Mouse (Mus musculus) neural tube, embryonic 11.5 days (tissue): ENCODE measurements around the gene Pcnp. TPM values are rescaled to one million over a fixed set of nuclear protein-coding genes. Genes with fewer than 3 reads are reported as not detected.
"Not testable (repeated sequence)": the region's sequence is repeated elsewhere in the genome, so short reads cannot be mapped to it uniquely, and the experiment has no call there.

Experiments
- ATAC-seq: fragments of 200-750 bp; cut with Nextera tagmentation; 2 replicates; pipeline ENCODE4 v1.8.0; 2017; ENCODE audit warnings: moderate number of reproducible peaks, mild to moderate bottlenecking, moderate TSS enrichment, moderate library complexity; ENCODE audit not compliant: insufficient read depth, low FRiP score, low TSS enrichment
- DNase-seq: peaks from one replicate; pipeline ENCODE4 v3.0.0-alpha.2; 2015; ENCODE audit warnings: low spot score
- H3K27ac ChIP-seq: fragments of 300-500 bp; sonication (generic); 2 replicates; pipeline ENCODE4 v1.5.1; 2014; ENCODE audit warnings: low read depth, mild to moderate bottlenecking, low read length
- H3K27me3 ChIP-seq: fragments of 300-500 bp; sonication (generic); 2 replicates; pipeline ENCODE4 v1.6.1; 2014; ENCODE audit warnings: mild to moderate bottlenecking, low read length, mixed read lengths; ENCODE audit not compliant: control insufficient read depth, insufficient read depth
- H3K36me3 ChIP-seq: fragments of 300-500 bp; sonication (generic); 2 replicates; pipeline ENCODE4 v1.6.1; 2014; ENCODE audit warnings: mild to moderate bottlenecking, low read length, moderate library complexity, mixed read lengths; ENCODE audit not compliant: control insufficient read depth, insufficient read depth
- H3K4me1 ChIP-seq: fragments of 300-500 bp; sonication (generic); 2 replicates; pipeline ENCODE4 v1.6.1; 2014; ENCODE audit warnings: low read length, mixed read lengths; ENCODE audit not compliant: control insufficient read depth, insufficient read depth
- H3K4me2 ChIP-seq: fragments of 300-500 bp; sonication (generic); 2 replicates; pipeline ENCODE4 v1.6.1; 2014; ENCODE audit warnings: low read depth, mild to moderate bottlenecking, moderate library complexity
- H3K4me3 ChIP-seq: fragments of 300-500 bp; sonication (generic); 2 replicates; pipeline ENCODE4 v1.5.1; 2014; ENCODE audit warnings: low read depth, low read length
- H3K9ac ChIP-seq: fragments of 300-500 bp; sonication (generic); 2 replicates; pipeline ENCODE4 v1.6.1; 2014; ENCODE audit warnings: mild to moderate bottlenecking, low read length
- H3K9me3 ChIP-seq: fragments of 300-500 bp; sonication (generic); 2 replicates; pipeline ENCODE4 v1.6.1; 2016; ENCODE audit warnings: low read length; ENCODE audit not compliant: control insufficient read depth
- WGBS: fragments of 180-500 bp; shearing (Covaris S2); extraction: QIAGEN DNeasy Blood & Tissue Kit; methylation state at CpG from one replicate; pipeline ENCODE4 v1.1.7; 2014; 5-methylcytosine and 5-hydroxymethylcytosine counted together
- polyA plus RNA-seq: library from polyadenylated mRNA; unstranded; fragments of >200 nt; fragmentation: Nextera tagmentation; extraction: Ambion mirVana; gene quantifications from 2 replicates; pipeline ENCODE4 v1.2.1, GENCODE M21; 2014

Pcnp gene
- polyA plus RNA-seq, 1 experiment from 2014 or later: 312 TPM

- H3K9me3 ChIP-seq, H3K36me3 ChIP-seq, H3K4me3 ChIP-seq, DNase-seq, ATAC-seq, H3K4me1 ChIP-seq, H3K9ac ChIP-seq, H3K4me2 ChIP-seq, H3K27me3 ChIP-seq, H3K27ac ChIP-seq: not testable (repeated sequence)
- WGBS: no CpG with 5 or more reads among the region's 4 CpGs
Measured at GRCm38 (mm10) chr16:56048038-56048437, 18.5 kb upstream of the Pcnp start, which contains the start of gene Senp7. Gene Senp7 (plus strand): TSS chr16:56048338.

DNA sequence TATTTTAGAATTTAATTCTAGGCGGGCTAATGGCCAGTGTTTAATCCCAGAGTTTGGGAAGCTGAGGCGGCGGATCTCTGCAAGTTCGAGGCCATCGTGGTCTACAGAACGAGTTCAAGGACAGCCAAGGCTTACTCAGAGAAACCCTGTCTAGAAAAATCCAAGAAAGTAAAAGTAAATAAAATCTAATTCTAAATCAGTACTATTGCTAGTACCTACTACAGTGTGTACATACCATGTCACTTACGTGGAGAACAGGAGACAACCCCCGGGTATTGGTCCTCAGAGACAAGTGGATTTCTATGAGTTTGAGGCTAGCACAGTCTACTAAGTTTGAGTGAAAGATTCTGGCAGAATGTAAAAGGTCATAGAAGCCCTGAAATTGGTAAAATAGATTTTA lies 8.6 kb upstream of the Pcnp start:
- ATAC-seq: peak; percentile 24

DNA sequence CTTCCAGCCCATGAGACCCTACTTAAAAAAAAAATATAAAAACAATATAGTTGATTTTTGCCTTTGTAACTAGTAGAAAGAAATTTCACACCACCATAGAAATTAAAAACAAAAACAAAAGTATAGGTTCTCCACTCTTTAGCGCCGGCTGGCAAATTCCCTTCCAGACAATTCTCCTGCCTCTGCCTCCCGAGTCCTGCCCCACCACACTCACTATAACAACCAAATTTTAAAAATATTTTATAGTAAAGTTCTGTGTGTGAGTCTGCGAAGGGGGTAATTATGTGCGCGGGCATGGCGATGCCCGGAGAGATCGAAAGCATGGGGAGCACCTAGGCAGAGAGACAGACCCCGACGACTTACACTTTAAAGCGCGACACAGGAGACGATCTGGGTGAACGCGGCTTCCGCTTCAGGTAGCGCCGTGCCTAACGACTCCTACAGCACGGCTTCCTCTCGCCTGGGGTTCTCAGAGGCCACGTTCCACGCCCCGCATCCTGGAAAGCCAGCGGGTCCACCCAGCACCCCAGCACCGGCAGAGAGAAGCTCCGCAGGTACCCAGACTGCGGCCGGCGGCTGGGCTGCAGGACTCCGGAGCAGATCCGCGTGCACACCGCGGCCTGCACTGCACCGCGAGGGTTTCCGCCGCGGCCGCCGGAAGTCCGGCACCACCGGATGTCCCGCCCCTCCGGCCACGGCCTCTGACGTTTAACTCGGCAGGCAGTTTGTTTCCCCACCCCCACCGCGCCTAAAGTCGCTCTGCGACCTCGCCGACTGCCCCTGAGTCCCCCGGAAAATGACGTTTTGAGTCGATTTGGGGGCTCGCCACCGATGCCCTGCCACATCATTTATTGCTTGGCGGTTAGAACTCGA lies 7.8 kb upstream of the Pcnp start, which contains the start of gene Trmt10c:
TSS of gene Trmt10c (minus strand) at position 682 of the 873 bp plus-strand sequence.
- under 1% methylated on average over 62 of the region's 63 CpGs for WGBS
- Histone ChIP-seq H3K4me3 (peak within 1 kb of the TSS; percentile 91), H3K4me2 (peak within 1 kb of the TSS; percentile 46), H3K27me3 (no peaks in the 10 kb centered on the region), H3K9ac (peak within 1 kb of the TSS; percentile 68), H3K36me3 (0 out of 2 replicates have a peak, but pooled peaks cover 2% of the 10 kb centered on the region), H3K27ac (peak within 1 kb of the TSS; percentile 76), H3K9me3 (no peaks in the 10 kb centered on the region), H3K4me1 (peaks cover 4% of the 10 kb centered on the region)
- ATAC-seq (peak; percentile 99), DNase-seq (peak; percentile 96)

More for the DNA sequence above, 8.6 kb upstream of the Pcnp start:
- Histone ChIP-seq H3K9me3 (no peaks in the 10 kb centered on the region), H3K9ac (peak overlapping the region; percentile 68), H3K36me3 (0 out of 2 replicates have a peak, but pooled peaks cover 2% of the 10 kb centered on the region), H3K27me3 (no peaks in the 10 kb centered on the region), H3K4me3 (peak overlapping the region; percentile 91), H3K4me1 (peaks cover 4% of the 10 kb centered on the region), H3K4me2 (peak overlapping the region; percentile 46), H3K27ac (peak overlapping the region; percentile 76)
- DNase-seq: no peak
- WGBS: 34% methylated on average over 8 of the region's 8 CpGs

DNA sequence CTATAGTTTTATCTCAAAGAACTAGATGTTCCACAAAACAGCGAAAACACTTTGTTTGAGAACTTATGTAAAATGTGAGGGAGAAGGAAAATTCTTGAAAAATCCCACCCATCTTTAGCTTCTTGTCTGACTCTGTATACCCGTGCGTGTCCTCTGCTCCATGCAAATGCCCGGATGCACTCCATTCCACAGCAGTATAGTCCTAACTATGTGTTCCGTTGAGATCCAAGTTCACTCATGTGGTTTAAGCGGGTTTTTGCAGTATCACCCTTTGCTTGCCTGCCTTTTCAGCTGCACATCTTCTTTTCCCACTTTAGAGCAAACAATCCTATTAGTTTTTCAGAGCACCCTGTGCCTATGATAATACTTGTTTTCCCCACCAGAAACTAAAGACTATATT lies 7.0 kb upstream of the Pcnp start:
- DNase-seq (no peak), ATAC-seq (no peak)
- Histone ChIP-seq H3K4me2 (peak overlapping the region; percentile 46), H3K4me1 (peaks cover 4% of the 10 kb centered on the region), H3K9me3 (no peaks in the 10 kb centered on the region), H3K9ac (0 out of 2 replicates have a peak overlapping the region, but pooled peaks have one; percentile 5), H3K27ac (no peak overlapping the region), H3K4me3 (peak overlapping the region; percentile 91), H3K36me3 (0 out of 2 replicates have a peak, but pooled peaks cover 2% of the 10 kb centered on the region), H3K27me3 (no peaks in the 10 kb centered on the region)
- WGBS: 63% methylated on average over 6 of the region's 6 CpGs

GRCm38 (mm10) chr16:56034566-56034965 lies 5.0 kb upstream of the Pcnp start:
- no peak overlapping the region for H3K4me2 ChIP-seq
- no peaks in the 10 kb centered on the region for H3K27me3 ChIP-seq
- DNase-seq: no peak
- H3K9ac ChIP-seq: no peak overlapping the region
- 0 out of 2 replicates have a peak, but pooled peaks cover 2% of the 10 kb centered on the region for H3K36me3 ChIP-seq
- ATAC-seq: no peak
- peaks cover 4% of the 10 kb centered on the region for H3K4me1 ChIP-seq
- no peaks in the 10 kb centered on the region for H3K9me3 ChIP-seq
- 93% methylated on average over 6 of the region's 6 CpGs for WGBS
- H3K27ac ChIP-seq: no peak overlapping the region
- no peak overlapping the region for H3K4me3 ChIP-seq

- H3K9ac ChIP-seq: peak overlapping the region; percentile 97
- peak overlapping the region; percentile 66 for H3K4me2 ChIP-seq
- H3K27me3 ChIP-seq: no peaks in the 10 kb centered on the region
- H3K27ac ChIP-seq: peak overlapping the region; percentile 80
- no peaks in the 10 kb centered on the region for H3K9me3 ChIP-seq
- H3K36me3 ChIP-seq: peaks cover 3% of the 10 kb centered on the region; the same call in 1 of the 2 replicates
- WGBS: under 1% methylated on average over 62 of the region's 62 CpGs
- peak overlapping the region; percentile 97 for H3K4me3 ChIP-seq
- peaks cover 8% of the 10 kb centered on the region for H3K4me1 ChIP-seq
- DNase-seq: no peak
- ATAC-seq: peak; percentile 86
Measured at GRCm38 (mm10) chr16:56028722-56029551, 602 bp downstream of the Pcnp start.

- 57% methylated on average over 12 of the region's 12 CpGs for WGBS
- Histone ChIP-seq H3K9ac (peak overlapping the region; percentile 97), H3K4me3 (peak overlapping the region; percentile 97), H3K9me3 (no peaks in the 10 kb centered on the region), H3K4me2 (peak overlapping the region; percentile 66), H3K36me3 (peaks cover 3% of the 10 kb centered on the region; the same call in 1 of the 2 replicates), H3K4me1 (peaks cover 8% of the 10 kb centered on the region), H3K27ac (no peak overlapping the region), H3K27me3 (no peaks in the 10 kb centered on the region)
- ATAC-seq (no peak), DNase-seq (no peak)
Measured at GRCm38 (mm10) chr16:56027854-56028629, 1.5 kb downstream of the Pcnp start.

GRCm38 (mm10) chr16:56019660-56020059 lies 9.9 kb downstream of the Pcnp start:
- H3K36me3 ChIP-seq: peaks cover 19% of the 10 kb centered on the region
- H3K4me1 ChIP-seq: no peaks in the 10 kb centered on the region
- H3K4me3 ChIP-seq: no peak overlapping the region
- H3K27ac ChIP-seq: no peak overlapping the region
- WGBS: 96% methylated on average over 7 of the region's 7 CpGs
- no peaks in the 10 kb centered on the region for H3K27me3 ChIP-seq
- no peaks in the 10 kb centered on the region for H3K9me3 ChIP-seq
- no peak overlapping the region for H3K9ac ChIP-seq
- no peak for DNase-seq
- no peak overlapping the region for H3K4me2 ChIP-seq
- no peak for ATAC-seq
